Mouse (Mus musculus) forebrain, embryonic 13.5 days (tissue): ENCODE results near the gene Arhgdib. TPM values are rescaled to one million over a fixed set of nuclear protein-coding genes. Genes with fewer than 3 reads are reported as not detected.
A peak's percentile ranks its signal among the peaks of the same experiment; 100 is the strongest.

Experiments used
- ATAC-seq: fragments of 200-750 bp; cut with Nextera tagmentation; 2 replicates; pipeline ENCODE4 v1.8.0; 2017
- H3K27ac ChIP-seq: fragments of 300-500 bp; sonication (generic); 2 replicates; pipeline ENCODE4 v1.5.1; 2015; ENCODE audit warnings: inconsistent platforms, mild to moderate bottlenecking, moderate library complexity
- H3K27me3 ChIP-seq: fragments of 300-500 bp; sonication (generic); 2 replicates; pipeline ENCODE4 v1.6.1; 2015; ENCODE audit warnings: mild to moderate bottlenecking, inconsistent platforms
- H3K36me3 ChIP-seq: fragments of 300-500 bp; sonication (generic); 2 replicates; pipeline ENCODE4 v1.6.1; 2015; ENCODE audit warnings: mild to moderate bottlenecking, inconsistent platforms; ENCODE audit not compliant: poor library complexity, severe bottlenecking
- H3K4me1 ChIP-seq: fragments of 300-500 bp; sonication (generic); 2 replicates; pipeline ENCODE4 v1.6.1; 2015; ENCODE audit warnings: inconsistent platforms
- H3K4me2 ChIP-seq: fragments of 300-500 bp; sonication (generic); 2 replicates; pipeline ENCODE4 v1.6.1; 2015; ENCODE audit warnings: inconsistent platforms, mild to moderate bottlenecking, moderate library complexity
- H3K4me3 ChIP-seq: fragments of 300-500 bp; sonication (generic); 2 replicates; pipeline ENCODE4 v1.5.1; 2015; ENCODE audit warnings: mild to moderate bottlenecking, inconsistent platforms
- H3K9ac ChIP-seq: fragments of 300-500 bp; sonication (generic); 2 replicates; pipeline ENCODE4 v1.6.1; 2015; ENCODE audit warnings: mild to moderate bottlenecking, inconsistent platforms
- H3K9me3 ChIP-seq: fragments of 300-500 bp; sonication (generic); replicated peaks from 2 replicates; pipeline ENCODE4 v1.6.1; 2016; ENCODE audit warnings: inconsistent platforms
- WGBS: fragments of 180-500 bp; shearing (Covaris S2); methylation state at CpG from one replicate; pipeline ENCODE4 v1.1.7; 2015; 5-methylcytosine and 5-hydroxymethylcytosine counted together
- polyA plus RNA-seq: library from polyadenylated mRNA; unstranded; fragments of >200 nt; fragmentation: Nextera tagmentation; extraction: Ambion mirVana; gene quantifications from 2 replicates; pipeline ENCODE4 v1.2.1, GENCODE M21; 2015

The Arhgdib gene
- polyA plus RNA-seq, 1 experiment from 2014 or later: 11.5 TPM

- 58% methylated on average over 4 of the region's 4 CpGs for WGBS
- Histone ChIP-seq H3K4me2 (no peak overlapping the region), H3K9me3 (no peaks in the 10 kb centered on the region), H3K27ac (no peak overlapping the region), H3K27me3 (no peaks in the 10 kb centered on the region), H3K36me3 (no peaks in the 10 kb centered on the region), H3K4me3 (no peak overlapping the region), H3K9ac (no peak overlapping the region), H3K4me1 (no peaks in the 10 kb centered on the region)
- no peak for ATAC-seq
Observed at GRCm38 (mm10) chr6:136967466-136967865, 25.8 kb upstream of the Arhgdib start.

- no peaks in the 10 kb centered on the region for H3K36me3 ChIP-seq
- 83% methylated on average over 10 of the region's 10 CpGs for WGBS
- no peaks in the 10 kb centered on the region for H3K27me3 ChIP-seq
- H3K9ac ChIP-seq: no peak overlapping the region
- no peak overlapping the region for H3K4me3 ChIP-seq
- no peak overlapping the region for H3K4me2 ChIP-seq
- ATAC-seq: no peak
- H3K27ac ChIP-seq: no peak overlapping the region
- no peaks in the 10 kb centered on the region for H3K4me1 ChIP-seq
- no peaks in the 10 kb centered on the region for H3K9me3 ChIP-seq
Observed at GRCm38 (mm10) chr6:136965912-136966311, 24.2 kb upstream of the Arhgdib start.

- H3K27ac ChIP-seq: no peak overlapping the region
- WGBS: 57% methylated on average over 13 of the region's 13 CpGs
- H3K9ac ChIP-seq: no peak overlapping the region
- no peaks in the 10 kb centered on the region for H3K9me3 ChIP-seq
- no peak overlapping the region for H3K4me2 ChIP-seq
- no peak overlapping the region for H3K4me3 ChIP-seq
- no peak for ATAC-seq
- no peaks in the 10 kb centered on the region for H3K36me3 ChIP-seq
- H3K4me1 ChIP-seq: no peaks in the 10 kb centered on the region
- no peaks in the 10 kb centered on the region for H3K27me3 ChIP-seq
Observed at GRCm38 (mm10) chr6:136964609-136965510, 23.2 kb upstream of the Arhgdib start.

GRCm38 (mm10) chr6:136962957-136963356, 21.3 kb upstream of the Arhgdib start:
- no peaks in the 10 kb centered on the region for H3K36me3 ChIP-seq
- no peaks in the 10 kb centered on the region for H3K4me1 ChIP-seq
- H3K9ac ChIP-seq: no peak overlapping the region
- H3K27me3 ChIP-seq: no peaks in the 10 kb centered on the region
- no peak for ATAC-seq
- no peak overlapping the region for H3K4me2 ChIP-seq
- WGBS: 90% methylated on average over 11 of the region's 11 CpGs
- no peaks in the 10 kb centered on the region for H3K9me3 ChIP-seq
- no peak overlapping the region for H3K4me3 ChIP-seq
- no peak overlapping the region for H3K27ac ChIP-seq

- no peaks in the 10 kb centered on the region for H3K36me3 ChIP-seq
- no peak for ATAC-seq
- H3K4me3 ChIP-seq: no peak overlapping the region
- no peak overlapping the region for H3K9ac ChIP-seq
- no peaks in the 10 kb centered on the region for H3K4me1 ChIP-seq
- H3K27ac ChIP-seq: no peak overlapping the region
- H3K9me3 ChIP-seq: no peaks in the 10 kb centered on the region
- H3K27me3 ChIP-seq: no peaks in the 10 kb centered on the region
- 73% methylated on average over 11 of the region's 11 CpGs for WGBS
- no peak overlapping the region for H3K4me2 ChIP-seq
Observed at GRCm38 (mm10) chr6:136959131-136959530, 17.4 kb upstream of the Arhgdib start.

- H3K9me3 ChIP-seq: no peaks in the 10 kb centered on the region
- no peak for ATAC-seq
- 72% methylated on average over 7 of the region's 7 CpGs for WGBS
- no peaks in the 10 kb centered on the region for H3K4me1 ChIP-seq
- no peak overlapping the region for H3K27ac ChIP-seq
- no peaks in the 10 kb centered on the region for H3K36me3 ChIP-seq
- H3K4me3 ChIP-seq: no peak overlapping the region
- no peak overlapping the region for H3K4me2 ChIP-seq
- no peaks in the 10 kb centered on the region for H3K27me3 ChIP-seq
- no peak overlapping the region for H3K9ac ChIP-seq
Observed at GRCm38 (mm10) chr6:136957062-136957461, 15.4 kb upstream of the Arhgdib start.

- Histone ChIP-seq H3K36me3 (no peaks in the 10 kb centered on the region), H3K9me3 (no peaks in the 10 kb centered on the region), H3K27ac (no peak overlapping the region), H3K9ac (no peak overlapping the region), H3K4me1 (no peaks in the 10 kb centered on the region), H3K4me2 (no peak overlapping the region), H3K27me3 (no peaks in the 10 kb centered on the region), H3K4me3 (no peak overlapping the region)
- 85% methylated on average over 3 of the region's 3 CpGs for WGBS
- no peak for ATAC-seq
Observed at GRCm38 (mm10) chr6:136955240-136955639, 13.5 kb upstream of the Arhgdib start.

- 90% methylated on average over 8 of the region's 8 CpGs for WGBS
- no peak overlapping the region for H3K4me3 ChIP-seq
Observed at GRCm38 (mm10) chr6:136954715-136955114, 13.0 kb upstream of the Arhgdib start.

GRCm38 (mm10) chr6:136954192-136954591, 12.5 kb upstream of the Arhgdib start:
- no peak for ATAC-seq
- Histone ChIP-seq H3K4me3 (no peak overlapping the region), H3K9me3 (no peaks in the 10 kb centered on the region), H3K9ac (no peak overlapping the region), H3K27me3 (no peaks in the 10 kb centered on the region), H3K27ac (no peak overlapping the region), H3K36me3 (no peaks in the 10 kb centered on the region), H3K4me1 (no peaks in the 10 kb centered on the region), H3K4me2 (no peak overlapping the region)
- WGBS: 86% methylated on average over 6 of the region's 6 CpGs

More at GRCm38 (mm10) chr6:136954715-136955114, 13.0 kb upstream of the Arhgdib start:
- ATAC-seq: no peak
- Histone ChIP-seq H3K27ac (no peak overlapping the region), H3K4me2 (no peak overlapping the region), H3K27me3 (no peaks in the 10 kb centered on the region), H3K9ac (no peak overlapping the region), H3K4me1 (no peaks in the 10 kb centered on the region), H3K9me3 (no peaks in the 10 kb centered on the region), H3K36me3 (no peaks in the 10 kb centered on the region)

- peaks cover 2% of the 10 kb centered on the region for H3K4me1 ChIP-seq
- H3K9ac ChIP-seq: no peak overlapping the region
- H3K27ac ChIP-seq: no peak overlapping the region
- no peak overlapping the region for H3K4me2 ChIP-seq
- ATAC-seq: no peak
- no peak overlapping the region for H3K4me3 ChIP-seq
- H3K27me3 ChIP-seq: no peaks in the 10 kb centered on the region
- 87% methylated on average over 9 of the region's 9 CpGs for WGBS
- no peaks in the 10 kb centered on the region for H3K9me3 ChIP-seq
- no peaks in the 10 kb centered on the region for H3K36me3 ChIP-seq
Observed at GRCm38 (mm10) chr6:136952930-136953329, 11.2 kb upstream of the Arhgdib start.

- ATAC-seq: no peak
- Histone ChIP-seq H3K9me3 (no peaks in the 10 kb centered on the region), H3K27me3 (no peaks in the 10 kb centered on the region), H3K9ac (no peak overlapping the region), H3K4me1 (peaks cover 10% of the 10 kb centered on the region), H3K4me2 (no peak overlapping the region), H3K4me3 (no peak overlapping the region), H3K27ac (no peak overlapping the region), H3K36me3 (no peaks in the 10 kb centered on the region)
- WGBS: 94% methylated on average over 2 of the region's 2 CpGs
Observed at GRCm38 (mm10) chr6:136950171-136950570, 8.5 kb upstream of the Arhgdib start.

- WGBS: 34% methylated on average over 4 of the region's 4 CpGs
- no peaks in the 10 kb centered on the region for H3K36me3 ChIP-seq
- no peaks in the 10 kb centered on the region for H3K27me3 ChIP-seq
- peaks cover 10% of the 10 kb centered on the region for H3K4me1 ChIP-seq
- no peak overlapping the region for H3K4me2 ChIP-seq
- no peak overlapping the region for H3K27ac ChIP-seq
- ATAC-seq: no peak
- no peak overlapping the region for H3K9ac ChIP-seq
- H3K4me3 ChIP-seq: no peak overlapping the region
- no peaks in the 10 kb centered on the region for H3K9me3 ChIP-seq
Observed at GRCm38 (mm10) chr6:136947716-136948115, 6.0 kb upstream of the Arhgdib start.

- Histone ChIP-seq H3K4me1 (peaks cover 10% of the 10 kb centered on the region), H3K27ac (no peak overlapping the region), H3K9me3 (no peaks in the 10 kb centered on the region), H3K27me3 (no peaks in the 10 kb centered on the region), H3K4me2 (no peak overlapping the region), H3K4me3 (no peak overlapping the region), H3K9ac (no peak overlapping the region), H3K36me3 (no peaks in the 10 kb centered on the region)
- 37% methylated on average over 8 of the region's 9 CpGs for WGBS
- peak; percentile 75 for ATAC-seq
Observed at GRCm38 (mm10) chr6:136946943-136947342, 5.2 kb upstream of the Arhgdib start.
